Mouse (Mus musculus): ENCODE measurements around the gene Pank1. TPM values are rescaled to one million over a fixed set of nuclear protein-coding genes. Genes with fewer than 3 reads are reported as not detected.

The Pank1 gene
- polyA plus RNA-seq, 1 experiment, result 2.1 TPM

- Histone ChIP-seq H3K4me3 (replicated peaks; ENCODE audit: control insufficient read depth, low read depth, low read length) (no peak overlapping the region), H3K4me1 (ENCODE audit: control insufficient read depth, insufficient read depth, low read length) (peaks cover 2% of the 10 kb centered on the region; the same call in 1 of the 2 replicates), H3K27ac (ENCODE audit: control insufficient read depth, insufficient read depth, low read depth, low read length, poor library complexity) (no peak overlapping the region)
- 38% methylated on average over 5 of the region's 5 CpGs for WGBS
- TF ChIP-seq POLR2A (IDR thresholded peaks at IDR 0.05; ENCODE audit: borderline replicate concordance, control insufficient read depth, low read depth, low read length) (no peak), CTCF (IDR thresholded peaks at IDR 0.05; ENCODE audit: control insufficient read depth, insufficient read depth, low read length) (no peak)
Observed at GRCm38 (mm10) chr19:34906772-34907171, 27.5 kb upstream of the Pank1 start.

GRCm38 (mm10) chr19:34905424-34905823 lies 26.2 kb upstream of the Pank1 start:
- no peak overlapping the region for H3K27ac ChIP-seq (ENCODE audit: control insufficient read depth, insufficient read depth, low read depth, low read length, poor library complexity)
- WGBS, result 7% methylated on average over 7 of the region's 7 CpGs
- no peak overlapping the region for H3K4me3 ChIP-seq (replicated peaks; ENCODE audit: control insufficient read depth, low read depth, low read length)
- peaks cover 2% of the 10 kb centered on the region; the same call in 1 of the 2 replicates for H3K4me1 ChIP-seq (ENCODE audit: control insufficient read depth, insufficient read depth, low read length)
- no peak for TF ChIP-seq CTCF (IDR thresholded peaks at IDR 0.05; ENCODE audit: control insufficient read depth, insufficient read depth, low read length)
- TF ChIP-seq POLR2A (IDR thresholded peaks at IDR 0.05; ENCODE audit: borderline replicate concordance, control insufficient read depth, low read depth, low read length), result no peak

GRCm38 (mm10) chr19:34904032-34904431 lies 24.8 kb upstream of the Pank1 start:
- Histone ChIP-seq H3K27ac (ENCODE audit: control insufficient read depth, insufficient read depth, low read depth, low read length, poor library complexity) (no peak overlapping the region), H3K4me3 (replicated peaks; ENCODE audit: control insufficient read depth, low read depth, low read length) (no peak overlapping the region), H3K4me1 (ENCODE audit: control insufficient read depth, insufficient read depth, low read length) (peaks cover 2% of the 10 kb centered on the region; the same call in 1 of the 2 replicates)
- WGBS, result 85% methylated on average over 5 of the region's 5 CpGs
- TF ChIP-seq CTCF (IDR thresholded peaks at IDR 0.05; ENCODE audit: control insufficient read depth, insufficient read depth, low read length) (no peak), POLR2A (IDR thresholded peaks at IDR 0.05; ENCODE audit: borderline replicate concordance, control insufficient read depth, low read depth, low read length) (no peak)

GRCm38 (mm10) chr19:34901735-34902134 lies 22.5 kb upstream of the Pank1 start:
- Histone ChIP-seq H3K27ac (ENCODE audit: control insufficient read depth, insufficient read depth, low read depth, low read length, poor library complexity) (no peak overlapping the region), H3K4me3 (replicated peaks; ENCODE audit: control insufficient read depth, low read depth, low read length) (no peak overlapping the region), H3K4me1 (ENCODE audit: control insufficient read depth, insufficient read depth, low read length) (peaks cover 2% of the 10 kb centered on the region; the same call in 1 of the 2 replicates)
- WGBS, result 84% methylated on average over 2 of the region's 2 CpGs
- TF ChIP-seq CTCF (IDR thresholded peaks at IDR 0.05; ENCODE audit: control insufficient read depth, insufficient read depth, low read length), result no peak
- TF ChIP-seq POLR2A (IDR thresholded peaks at IDR 0.05; ENCODE audit: borderline replicate concordance, control insufficient read depth, low read depth, low read length), result no peak

GRCm38 (mm10) chr19:34901266-34901665 lies 22.0 kb upstream of the Pank1 start:
- 90% methylated on average over 7 of the region's 7 CpGs for WGBS
- Histone ChIP-seq H3K4me1 (ENCODE audit: control insufficient read depth, insufficient read depth, low read length) (peaks cover 2% of the 10 kb centered on the region; the same call in 1 of the 2 replicates), H3K27ac (ENCODE audit: control insufficient read depth, insufficient read depth, low read depth, low read length, poor library complexity) (no peak overlapping the region), H3K4me3 (replicated peaks; ENCODE audit: control insufficient read depth, low read depth, low read length) (no peak overlapping the region)
- no peak for TF ChIP-seq CTCF (IDR thresholded peaks at IDR 0.05; ENCODE audit: control insufficient read depth, insufficient read depth, low read length)
- no peak for TF ChIP-seq POLR2A (IDR thresholded peaks at IDR 0.05; ENCODE audit: borderline replicate concordance, control insufficient read depth, low read depth, low read length)

GRCm38 (mm10) chr19:34898941-34899340 lies 19.7 kb upstream of the Pank1 start:
- WGBS, result 82% methylated on average over 4 of the region's 4 CpGs
- Histone ChIP-seq H3K27ac (ENCODE audit: control insufficient read depth, insufficient read depth, low read depth, low read length, poor library complexity) (no peak overlapping the region), H3K4me3 (replicated peaks; ENCODE audit: control insufficient read depth, low read depth, low read length) (no peak overlapping the region), H3K4me1 (ENCODE audit: control insufficient read depth, insufficient read depth, low read length) (no peaks in the 10 kb centered on the region)
- TF ChIP-seq CTCF (IDR thresholded peaks at IDR 0.05; ENCODE audit: control insufficient read depth, insufficient read depth, low read length) (no peak), POLR2A (IDR thresholded peaks at IDR 0.05; ENCODE audit: borderline replicate concordance, control insufficient read depth, low read depth, low read length) (no peak)

- no peak overlapping the region for H3K27ac ChIP-seq (ENCODE audit: control insufficient read depth, insufficient read depth, low read depth, low read length, poor library complexity)
- H3K4me3 ChIP-seq (replicated peaks; ENCODE audit: control insufficient read depth, low read depth, low read length), result no peak overlapping the region
- no peak for TF ChIP-seq POLR2A (IDR thresholded peaks at IDR 0.05; ENCODE audit: borderline replicate concordance, control insufficient read depth, low read depth, low read length)
- WGBS, result 83% methylated on average over 15 of the region's 15 CpGs
- H3K4me1 ChIP-seq (ENCODE audit: control insufficient read depth, insufficient read depth, low read length), result no peaks in the 10 kb centered on the region
Observed at GRCm38 (mm10) chr19:34897082-34897965, 18.1 kb upstream of the Pank1 start.

GRCm38 (mm10) chr19:34895082-34895481 lies 15.8 kb upstream of the Pank1 start:
- no peak overlapping the region for H3K4me3 ChIP-seq (replicated peaks; ENCODE audit: control insufficient read depth, low read depth, low read length)
- no peak overlapping the region for H3K27ac ChIP-seq (ENCODE audit: control insufficient read depth, insufficient read depth, low read depth, low read length, poor library complexity)
- 32% methylated on average over 4 of the region's 4 CpGs for WGBS
- TF ChIP-seq CTCF (IDR thresholded peaks at IDR 0.05; ENCODE audit: control insufficient read depth, insufficient read depth, low read length) (no peak), POLR2A (IDR thresholded peaks at IDR 0.05; ENCODE audit: borderline replicate concordance, control insufficient read depth, low read depth, low read length) (no peak)
- no peaks in the 10 kb centered on the region for H3K4me1 ChIP-seq (ENCODE audit: control insufficient read depth, insufficient read depth, low read length)
